Mouse (Mus musculus) liver, adult (tissue): ENCODE data around the gene Sdr39u1.

Source experiments
- GATA4 ChIP-seq: IDR thresholded peaks from 2 replicates; pipeline ENCODE4 v1.6.1; 2014; ENCODE audit warnings: mild to moderate bottlenecking, low read length; ENCODE audit not compliant: insufficient replicate concordance

The Sdr39u1 gene

GRCm38 (mm10) chr14:55873714-55874683, 26.1 kb downstream of the Sdr39u1 start:
- TF ChIP-seq GATA4 = no peak; the same call in 1 of the 2 replicates

GRCm38 (mm10) chr14:55873242-55873713, 26.8 kb downstream of the Sdr39u1 start:
- TF ChIP-seq GATA4 = no peak

GRCm38 (mm10) chr14:55872551-55872950, 27.5 kb downstream of the Sdr39u1 start:
- TF ChIP-seq GATA4 = no peak

GRCm38 (mm10) chr14:55872039-55872438, 28.1 kb downstream of the Sdr39u1 start:
- TF ChIP-seq GATA4 = no peak

- no peak for TF ChIP-seq GATA4
These were observed 30.6 kb downstream of the Sdr39u1 start for GRCm38 (mm10) chr14:55869538-55869937.

GRCm38 (mm10) chr14:55868230-55869026, 31.7 kb downstream of the Sdr39u1 start:
- no peak for TF ChIP-seq GATA4

GRCm38 (mm10) chr14:55866962-55867361, 33.1 kb downstream of the Sdr39u1 start:
- no peak for TF ChIP-seq GATA4

- no peak for TF ChIP-seq GATA4
These were observed 36.3 kb downstream of the Sdr39u1 start for GRCm38 (mm10) chr14:55863773-55864172.

- no peak for TF ChIP-seq GATA4
These were observed 37.1 kb downstream of the Sdr39u1 start for GRCm38 (mm10) chr14:55862970-55863369.

- no peak for TF ChIP-seq GATA4
These were observed 37.9 kb downstream of the Sdr39u1 start for GRCm38 (mm10) chr14:55862186-55862585.

- TF ChIP-seq GATA4 = no peak; the same call in 1 of the 2 replicates
These were observed 42.5 kb downstream of the Sdr39u1 start for GRCm38 (mm10) chr14:55857588-55857987.

- no peak for TF ChIP-seq GATA4
These were observed 45.0 kb downstream of the Sdr39u1 start for GRCm38 (mm10) chr14:55855101-55855561.

- TF ChIP-seq GATA4 = no peak
These were observed 45.5 kb downstream of the Sdr39u1 start for GRCm38 (mm10) chr14:55854406-55855100.

- no peak for TF ChIP-seq GATA4
These were observed 46.3 kb downstream of the Sdr39u1 start, which contains the start of gene Nynrin for GRCm38 (mm10) chr14:55853621-55854285. Gene Nynrin (plus strand): TSS chr14:55854010.
